Mouse (Mus musculus) limb, embryonic 13.5 days (tissue): ENCODE measurements around the gene Anpep. TPM values are rescaled to one million over a fixed set of nuclear protein-coding genes. Genes with fewer than 3 reads are reported as not detected.

ENCODE experiments used
- ATAC-seq: fragments of 200-750 bp; cut with Nextera tagmentation; 2 replicates; pipeline ENCODE4 v1.8.0; 2017; ENCODE audit warnings: low read depth, moderate number of reproducible peaks, moderate TSS enrichment; ENCODE audit not compliant: low FRiP score
- H3K27ac ChIP-seq: fragments of 300-500 bp; sonication (generic); 2 replicates; pipeline ENCODE4 v1.5.1; 2015; ENCODE audit warnings: inconsistent platforms, mild to moderate bottlenecking, moderate library complexity
- H3K27me3 ChIP-seq: fragments of 300-500 bp; sonication (generic); 2 replicates; pipeline ENCODE4 v1.6.1; 2015; ENCODE audit warnings: mild to moderate bottlenecking, inconsistent platforms
- H3K36me3 ChIP-seq: fragments of 300-500 bp; sonication (generic); 2 replicates; pipeline ENCODE4 v1.6.1; 2015; ENCODE audit warnings: inconsistent platforms, mild to moderate bottlenecking, moderate library complexity
- H3K4me1 ChIP-seq: fragments of 300-500 bp; sonication (generic); 2 replicates; pipeline ENCODE4 v1.6.1; 2015; ENCODE audit warnings: inconsistent platforms
- H3K4me2 ChIP-seq: fragments of 300-500 bp; sonication (generic); replicated peaks from 2 replicates; pipeline ENCODE4 v1.6.1; 2015; ENCODE audit warnings: inconsistent platforms, mild to moderate bottlenecking, moderate library complexity
- H3K4me3 ChIP-seq: fragments of 300-500 bp; sonication (generic); 2 replicates; pipeline ENCODE4 v1.5.1; 2015; ENCODE audit warnings: moderate library complexity, mild to moderate bottlenecking, inconsistent platforms
- H3K9ac ChIP-seq: fragments of 300-500 bp; sonication (generic); 2 replicates; pipeline ENCODE4 v1.6.1; 2015; ENCODE audit warnings: mild to moderate bottlenecking, inconsistent platforms
- H3K9me3 ChIP-seq: fragments of 300-500 bp; sonication (generic); 2 replicates; pipeline ENCODE4 v1.6.1; 2016; ENCODE audit warnings: inconsistent platforms
- WGBS: fragments of 180-500 bp; shearing (Covaris S2); methylation state at CpG from one replicate; pipeline ENCODE4 v1.1.7; 2015; 5-methylcytosine and 5-hydroxymethylcytosine counted together
- polyA plus RNA-seq: library from polyadenylated mRNA; unstranded; fragments of >200 nt; fragmentation: Nextera tagmentation; extraction: Ambion mirVana; gene quantifications from 2 replicates; pipeline ENCODE4 v1.2.1, GENCODE M21; 2015

Anpep gene
- polyA plus RNA-seq, 1 experiment from 2014 or later: 15.2 TPM

GRCm38 (mm10) chr7:79831585-79831984 is 29.3 kb downstream of the Anpep start:
- Histone ChIP-seq H3K4me1 (no peaks in the 10 kb centered on the region), H3K4me2 (no peak overlapping the region), H3K9me3 (no peaks in the 10 kb centered on the region), H3K9ac (no peak overlapping the region), H3K27ac (no peak overlapping the region), H3K27me3 (no peaks in the 10 kb centered on the region), H3K36me3 (peaks cover 50% of the 10 kb centered on the region), H3K4me3 (no peak overlapping the region)
- 65% methylated on average over 6 of the region's 6 CpGs for WGBS
- no peak for ATAC-seq

- peaks cover 50% of the 10 kb centered on the region for H3K36me3 ChIP-seq
- no peak overlapping the region for H3K4me3 ChIP-seq
- ATAC-seq: no peak
- H3K9ac ChIP-seq: no peak overlapping the region
- no peak overlapping the region for H3K27ac ChIP-seq
- H3K9me3 ChIP-seq: no peaks in the 10 kb centered on the region
- WGBS: 54% methylated on average over 6 of the region's 6 CpGs
- no peak overlapping the region for H3K4me2 ChIP-seq
- H3K27me3 ChIP-seq: no peaks in the 10 kb centered on the region
- no peaks in the 10 kb centered on the region for H3K4me1 ChIP-seq
These were observed 29.7 kb downstream of the Anpep start for GRCm38 (mm10) chr7:79831145-79831544.

- H3K9me3 ChIP-seq: peaks cover 5% of the 10 kb centered on the region
- H3K4me3 ChIP-seq: no peak overlapping the region
- no peak overlapping the region for H3K9ac ChIP-seq
- no peaks in the 10 kb centered on the region for H3K27me3 ChIP-seq
- WGBS: 88% methylated on average over 3 of the region's 3 CpGs
- no peak overlapping the region for H3K27ac ChIP-seq
- no peak overlapping the region for H3K4me2 ChIP-seq
- no peak for ATAC-seq
- H3K4me1 ChIP-seq: no peaks in the 10 kb centered on the region
- peaks cover 52% of the 10 kb centered on the region for H3K36me3 ChIP-seq
These were observed 32.5 kb downstream of the Anpep start for GRCm38 (mm10) chr7:79828341-79828740.

GRCm38 (mm10) chr7:79822092-79822695 is 38.7 kb downstream of the Anpep start:
- Histone ChIP-seq H3K27me3 (peaks cover 17% of the 10 kb centered on the region), H3K27ac (no peak overlapping the region), H3K4me2 (no peak overlapping the region), H3K9ac (no peak overlapping the region), H3K4me3 (no peak overlapping the region), H3K9me3 (peaks cover 5% of the 10 kb centered on the region), H3K4me1 (peaks cover 10% of the 10 kb centered on the region), H3K36me3 (peaks cover 45% of the 10 kb centered on the region)
- no peak for ATAC-seq
- 85% methylated on average over 12 of the region's 12 CpGs for WGBS

- 54% methylated on average over 11 of the region's 11 CpGs for WGBS
- ATAC-seq: no peak
These were observed 40.9 kb downstream of the Anpep start for GRCm38 (mm10) chr7:79819996-79820395.

GRCm38 (mm10) chr7:79819515-79819914 is 41.3 kb downstream of the Anpep start:
- Histone ChIP-seq H3K27ac (no peak overlapping the region), H3K4me2 (no peak overlapping the region), H3K36me3 (peaks cover 19% of the 10 kb centered on the region), H3K9me3 (peaks cover under 1% of the 10 kb centered on the region; the same call in 1 of the 2 replicates), H3K4me3 (no peak overlapping the region), H3K27me3 (peaks cover 22% of the 10 kb centered on the region), H3K9ac (no peak overlapping the region), H3K4me1 (peaks cover 10% of the 10 kb centered on the region)
- 49% methylated on average over 4 of the region's 4 CpGs for WGBS
- no peak for ATAC-seq

More at GRCm38 (mm10) chr7:79819996-79820395, 40.9 kb downstream of the Anpep start:
- Histone ChIP-seq H3K27me3 (peaks cover 22% of the 10 kb centered on the region), H3K27ac (no peak overlapping the region), H3K9me3 (peaks cover 5% of the 10 kb centered on the region; the same call in 1 of the 2 replicates), H3K9ac (no peak overlapping the region), H3K4me2 (no peak overlapping the region), H3K4me3 (no peak overlapping the region), H3K4me1 (peaks cover 10% of the 10 kb centered on the region), H3K36me3 (peaks cover 23% of the 10 kb centered on the region)

GRCm38 (mm10) chr7:79818321-79818720 is 42.5 kb downstream of the Anpep start:
- H3K4me3 ChIP-seq: no peak overlapping the region
- WGBS: 3% methylated on average over 6 of the region's 6 CpGs

GRCm38 (mm10) chr7:79813409-79813808 is 47.5 kb downstream of the Anpep start:
- Histone ChIP-seq H3K4me1 (peaks cover 8% of the 10 kb centered on the region), H3K4me3 (no peak overlapping the region), H3K27ac (no peak overlapping the region), H3K36me3 (no peaks in the 10 kb centered on the region), H3K9ac (no peak overlapping the region), H3K4me2 (no peak overlapping the region), H3K27me3 (peaks cover 42% of the 10 kb centered on the region), H3K9me3 (no peaks in the 10 kb centered on the region)
- WGBS: 92% methylated on average over 1 of the region's 1 CpGs
- ATAC-seq: no peak

More at GRCm38 (mm10) chr7:79818321-79818720, 42.5 kb downstream of the Anpep start:
- Histone ChIP-seq H3K9ac (no peak overlapping the region), H3K4me1 (peaks cover 10% of the 10 kb centered on the region), H3K36me3 (peaks cover 11% of the 10 kb centered on the region; the same call in 1 of the 2 replicates), H3K27ac (no peak overlapping the region), H3K4me2 (no peak overlapping the region), H3K9me3 (no peaks in the 10 kb centered on the region), H3K27me3 (peaks cover 22% of the 10 kb centered on the region)
- no peak for ATAC-seq

GRCm38 (mm10) chr7:79810611-79811506 is 50.0 kb downstream of the Anpep start, which contains the start of gene Mesp2:
Mesp2 (plus strand) TSS chr7:79810727.
- peak within 1 kb of the TSS; percentile 73 for H3K4me2 ChIP-seq
- WGBS: 9% methylated on average over 71 of the region's 71 CpGs
- ATAC-seq: 0 out of 2 replicates have a peak, but pooled peaks have one; percentile 44
- H3K4me1 ChIP-seq: peaks cover 4% of the 10 kb centered on the region
- H3K9ac ChIP-seq: peak within 1 kb of the TSS; percentile 61
- peaks cover 32% of the 10 kb centered on the region for H3K27me3 ChIP-seq
- peak within 1 kb of the TSS; percentile 43 for H3K4me3 ChIP-seq
- no peaks in the 10 kb centered on the region for H3K36me3 ChIP-seq
- no peak within 1 kb of the TSS for H3K27ac ChIP-seq
- H3K9me3 ChIP-seq: no peaks in the 10 kb centered on the region

- no peaks in the 10 kb centered on the region for H3K36me3 ChIP-seq
- peaks cover 9% of the 10 kb centered on the region for H3K4me1 ChIP-seq
- peaks cover 32% of the 10 kb centered on the region for H3K27me3 ChIP-seq
- H3K4me2 ChIP-seq: no peak overlapping the region
- WGBS: 84% methylated on average over 7 of the region's 7 CpGs
- no peaks in the 10 kb centered on the region for H3K9me3 ChIP-seq
- H3K4me3 ChIP-seq: no peak overlapping the region
- ATAC-seq: no peak
- H3K9ac ChIP-seq: no peak overlapping the region
- no peak overlapping the region for H3K27ac ChIP-seq
These were observed 52.3 kb downstream of the Anpep start for GRCm38 (mm10) chr7:79808561-79808960.

- no peak overlapping the region for H3K27ac ChIP-seq
- no peak for ATAC-seq
- WGBS: 54% methylated on average over 2 of the region's 2 CpGs
These were observed 57.0 kb downstream of the Anpep start for GRCm38 (mm10) chr7:79803887-79804286.

GRCm38 (mm10) chr7:79802037-79802436 is 58.8 kb downstream of the Anpep start:
- Histone ChIP-seq H3K4me1 (peaks cover 9% of the 10 kb centered on the region; the same call in 1 of the 2 replicates), H3K4me3 (no peak overlapping the region), H3K4me2 (no peak overlapping the region), H3K36me3 (no peaks in the 10 kb centered on the region), H3K9me3 (no peaks in the 10 kb centered on the region), H3K9ac (no peak overlapping the region), H3K27ac (no peak overlapping the region), H3K27me3 (peaks cover 8% of the 10 kb centered on the region; the same call in 1 of the 2 replicates)
- ATAC-seq: no peak
- WGBS: 41% methylated on average over 5 of the region's 5 CpGs

More at GRCm38 (mm10) chr7:79803887-79804286, 57.0 kb downstream of the Anpep start:
- Histone ChIP-seq H3K4me1 (peaks cover 4% of the 10 kb centered on the region; the same call in 1 of the 2 replicates), H3K36me3 (no peaks in the 10 kb centered on the region), H3K27me3 (no peaks in the 10 kb centered on the region), H3K4me2 (no peak overlapping the region), H3K9me3 (no peaks in the 10 kb centered on the region), H3K4me3 (no peak overlapping the region), H3K9ac (no peak overlapping the region)
